Mouse (Mus musculus) lung, postnatal 0 days (tissue): ENCODE measurements around the gene Rtp2. TPM values are rescaled to one million over a fixed set of nuclear protein-coding genes. Genes with fewer than 3 reads are reported as not detected.
A peak's percentile ranks its signal among the peaks of the same experiment; 100 is the strongest.

Experiments
- ATAC-seq: fragments of 200-750 bp; cut with Nextera tagmentation; 2 replicates; pipeline ENCODE4 v1.8.0; 2017; ENCODE audit warnings: moderate library complexity
- DNase-seq: peaks from one replicate; pipeline ENCODE4 v3.0.0-alpha.2; 2016; ENCODE audit warnings: low spot score
- H3K27ac ChIP-seq: fragments of 300-500 bp; sonication (generic); 2 replicates; pipeline ENCODE4 v1.5.1; 2014; ENCODE audit warnings: antibody characterized with exemption, mild to moderate bottlenecking, low read length, mixed read lengths
- H3K27me3 ChIP-seq: fragments of 300-500 bp; sonication (generic); replicated peaks from 2 replicates; pipeline ENCODE4 v1.6.1; 2014; ENCODE audit warnings: low read length, mixed read lengths; ENCODE audit not compliant: insufficient read depth
- H3K36me3 ChIP-seq: fragments of 300-500 bp; sonication (generic); 2 replicates; pipeline ENCODE4 v1.6.1; 2014; ENCODE audit warnings: low read length, mixed read lengths; ENCODE audit not compliant: insufficient read depth
- H3K4me1 ChIP-seq: fragments of 300-500 bp; sonication (generic); 2 replicates; pipeline ENCODE4 v1.6.1; 2014; ENCODE audit warnings: antibody characterized with exemption, low read depth, low read length, mixed read lengths; ENCODE audit not compliant: insufficient read depth
- H3K4me2 ChIP-seq: fragments of 300-500 bp; sonication (generic); replicated peaks from 2 replicates; pipeline ENCODE4 v1.6.1; 2014; ENCODE audit warnings: low read depth, mild to moderate bottlenecking, low read length, moderate library complexity, mixed read lengths
- H3K4me3 ChIP-seq: fragments of 300-500 bp; sonication (generic); 2 replicates; pipeline ENCODE4 v1.5.1; 2014; ENCODE audit warnings: low read depth, low read length
- H3K9ac ChIP-seq: fragments of 300-500 bp; sonication (generic); replicated peaks from 2 replicates; pipeline ENCODE4 v1.6.1; 2014; ENCODE audit warnings: low read depth, mild to moderate bottlenecking
- H3K9me3 ChIP-seq: fragments of 300-500 bp; sonication (generic); 2 replicates; pipeline ENCODE4 v1.6.1; 2016; ENCODE audit warnings: low read length, mixed read lengths
- CTCF ChIP-seq: IDR thresholded peaks from 2 replicates; pipeline ENCODE4 v1.5.1; 2016; ENCODE audit warnings: antibody characterized with exemption, mild to moderate bottlenecking
- EP300 ChIP-seq: IDR thresholded peaks from 2 replicates; pipeline ENCODE4 v1.6.1; 2016; ENCODE audit warnings: antibody characterized with exemption, mild to moderate bottlenecking, control low read depth
- WGBS: fragments of 180-500 bp; shearing (Covaris S2); extraction: QIAGEN DNeasy Blood & Tissue Kit; methylation state at CpG from one replicate; pipeline ENCODE4 v1.1.7; 2014; 5-methylcytosine and 5-hydroxymethylcytosine counted together
- polyA plus RNA-seq: library from polyadenylated mRNA; unstranded; fragments of >200 nt; fragmentation: Nextera tagmentation; extraction: Ambion mirVana; gene quantifications from 2 replicates; pipeline ENCODE4 v1.2.1, GENCODE M21; 2015

Rtp2 gene
- polyA plus RNA-seq, 1 experiment from 2014 or later: not detected

DNA sequence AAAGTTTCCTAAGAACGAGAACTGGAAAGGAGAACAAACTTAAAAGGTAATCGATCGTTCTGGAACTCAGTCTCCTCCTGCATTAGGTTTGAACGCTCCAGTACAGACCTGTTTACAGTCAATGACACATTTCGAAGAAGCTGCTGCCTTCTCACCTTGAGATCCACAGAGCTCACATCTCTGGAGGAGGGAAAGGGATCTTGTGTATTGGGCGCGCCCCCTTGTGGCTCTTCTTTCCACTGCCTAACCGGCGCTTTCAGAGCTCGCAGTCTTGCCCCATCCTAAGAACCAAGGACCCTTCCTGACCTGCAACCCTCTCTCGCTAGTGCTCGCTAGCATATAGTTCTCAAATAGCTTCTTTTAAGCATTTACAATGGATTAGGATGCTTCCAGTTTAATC is 33.4 kb downstream of the Rtp2 start:
- peak; percentile 86 for DNase-seq
- Histone ChIP-seq H3K4me3 (no peak overlapping the region), H3K27me3 (no peaks in the 10 kb centered on the region), H3K4me1 (peaks cover 10% of the 10 kb centered on the region; the same call in 1 of the 2 replicates), H3K9me3 (no peaks in the 10 kb centered on the region), H3K4me2 (peak overlapping the region; percentile 31), H3K9ac (no peak overlapping the region), H3K27ac (no peak overlapping the region), H3K36me3 (no peaks in the 10 kb centered on the region)
- WGBS: 8% methylated on average over 12 of the region's 12 CpGs
- peak; percentile 68 for ATAC-seq
- TF ChIP-seq EP300 (no peak), CTCF (peak; percentile 84)

DNA sequence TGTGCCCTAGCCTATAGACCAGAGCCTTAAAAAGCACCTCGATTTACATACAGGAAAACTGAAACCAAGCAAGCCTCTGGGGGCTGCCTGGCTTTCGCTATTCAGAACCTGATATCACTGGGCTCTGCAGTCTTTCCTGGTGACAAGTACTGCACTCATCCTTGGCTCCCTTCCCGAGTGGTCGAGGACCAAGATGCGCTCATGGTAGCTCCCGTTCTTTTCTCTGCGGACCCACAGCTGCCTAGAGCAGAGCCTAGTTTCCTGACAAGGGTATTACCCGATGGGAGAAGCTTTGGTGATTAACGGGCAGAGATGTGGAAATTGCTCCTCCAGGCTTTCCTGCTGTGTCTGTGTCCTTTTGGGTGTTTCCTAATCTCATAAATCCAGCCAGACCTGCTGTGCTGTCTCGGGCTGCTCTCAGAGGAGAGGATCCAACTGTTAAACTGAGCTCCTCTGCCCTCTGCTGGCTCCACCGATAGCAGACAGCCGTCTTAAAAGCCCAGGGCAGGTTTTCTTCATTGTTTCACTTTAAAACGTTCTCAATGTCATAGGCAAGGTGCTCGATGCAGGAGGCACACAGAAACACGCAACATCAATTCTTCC is 34.1 kb downstream of the Rtp2 start:
- Histone ChIP-seq H3K4me1 (peaks cover 10% of the 10 kb centered on the region; the same call in 1 of the 2 replicates), H3K9ac (no peak overlapping the region), H3K4me2 (peak overlapping the region; percentile 31), H3K36me3 (no peaks in the 10 kb centered on the region), H3K27ac (no peak overlapping the region), H3K9me3 (no peaks in the 10 kb centered on the region), H3K4me3 (no peak overlapping the region), H3K27me3 (peaks cover under 1% of the 10 kb centered on the region; the same call in 1 of the 2 replicates)
- TF ChIP-seq CTCF (peak; percentile 81), EP300 (no peak)
- DNase-seq: peak; percentile 87
- 11% methylated on average over 15 of the region's 15 CpGs for WGBS
- peak; percentile 89 for ATAC-seq

DNA sequence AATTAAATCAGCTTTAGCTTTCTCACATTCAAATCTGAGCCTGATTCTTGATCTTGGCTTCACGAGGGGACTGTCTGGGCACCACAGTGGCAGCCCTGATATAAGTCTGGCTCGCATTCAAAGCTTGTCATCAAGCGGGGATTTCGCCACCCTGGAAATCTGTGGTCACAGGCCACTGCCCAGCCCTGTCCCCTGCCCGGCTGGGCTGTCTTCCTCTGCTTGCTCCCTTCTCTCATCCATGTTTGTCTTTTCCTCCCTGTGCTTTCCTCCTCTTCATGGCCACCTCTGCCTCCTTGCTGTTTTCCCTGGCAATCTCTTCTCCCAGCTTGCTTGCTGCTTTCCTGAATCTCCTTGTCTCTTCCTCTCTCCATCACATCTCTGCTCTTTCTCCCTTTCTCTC is 34.7 kb downstream of the Rtp2 start:
- Histone ChIP-seq H3K27me3 (peaks cover 6% of the 10 kb centered on the region; the same call in 1 of the 2 replicates), H3K4me2 (peak overlapping the region; percentile 31; the same call in 1 of the 2 replicates), H3K4me3 (no peak overlapping the region), H3K4me1 (peaks cover 10% of the 10 kb centered on the region; the same call in 1 of the 2 replicates), H3K36me3 (no peaks in the 10 kb centered on the region), H3K27ac (no peak overlapping the region), H3K9me3 (no peaks in the 10 kb centered on the region), H3K9ac (no peak overlapping the region)
- no peak for DNase-seq
- no peak for TF ChIP-seq EP300
- no peak for TF ChIP-seq CTCF
- ATAC-seq: no peak
- WGBS: 37% methylated on average over 5 of the region's 5 CpGs

DNA sequence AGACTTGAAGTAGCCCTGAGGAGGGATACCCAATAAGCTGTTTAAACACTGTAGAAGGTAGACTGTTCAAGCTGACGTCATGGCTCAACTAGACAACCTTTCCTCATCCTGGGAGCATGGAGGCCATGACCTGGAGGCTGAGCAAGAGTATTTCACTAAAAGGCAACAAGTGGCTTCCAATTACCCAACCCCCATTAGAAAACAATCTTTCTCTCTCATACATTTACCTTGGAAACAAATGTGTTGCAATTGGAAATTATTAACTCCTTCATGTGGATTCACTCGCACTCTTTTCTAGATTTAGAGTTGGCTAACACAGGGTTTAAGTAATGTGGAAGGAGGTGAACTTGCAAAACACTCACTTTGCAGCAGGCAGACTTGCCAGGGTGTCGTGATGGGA is 37.1 kb downstream of the Rtp2 start:
- H3K9me3 ChIP-seq: no peaks in the 10 kb centered on the region
- H3K9ac ChIP-seq: no peak overlapping the region
- no peak overlapping the region for H3K4me2 ChIP-seq
- no peaks in the 10 kb centered on the region for H3K36me3 ChIP-seq
- peaks cover 11% of the 10 kb centered on the region for H3K27me3 ChIP-seq
- no peak for ATAC-seq
- DNase-seq: no peak
- WGBS: 66% methylated on average over 3 of the region's 3 CpGs
- H3K4me3 ChIP-seq: no peak overlapping the region
- no peak overlapping the region for H3K27ac ChIP-seq
- H3K4me1 ChIP-seq: peaks cover 10% of the 10 kb centered on the region; the same call in 1 of the 2 replicates
- TF ChIP-seq EP300 (no peak), CTCF (no peak)

DNA sequence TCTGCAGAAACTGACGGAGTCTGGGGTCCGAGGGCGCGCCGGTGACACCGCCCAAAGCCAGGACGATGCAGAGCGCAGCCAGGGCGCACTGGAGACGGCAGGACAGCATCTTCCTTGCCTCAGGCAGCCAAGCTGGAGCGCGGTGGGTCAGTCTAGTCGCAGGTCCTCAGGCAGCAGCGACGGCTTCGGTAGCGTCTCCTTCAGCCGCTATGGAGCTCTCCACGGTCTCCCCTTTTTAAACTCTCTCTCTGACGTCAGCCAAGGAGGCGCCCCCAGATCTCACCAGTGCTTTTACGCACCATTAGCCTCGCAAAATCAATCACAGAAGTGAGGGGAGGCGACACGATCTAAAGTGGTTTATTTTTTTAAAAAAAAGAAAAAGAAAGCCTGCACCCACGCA is 41.6 kb downstream of the Rtp2 start, which contains the start of gene Sst:
TSS of gene Sst (minus strand) at position 323 of the 400 bp plus-strand sequence.
- no peaks in the 10 kb centered on the region for H3K4me1 ChIP-seq
- peaks cover 11% of the 10 kb centered on the region for H3K27me3 ChIP-seq
- ATAC-seq (no peak), DNase-seq (no peak)
- 8% methylated on average over 26 of the region's 26 CpGs for WGBS
- no peak within 1 kb of the TSS for H3K4me2 ChIP-seq
- H3K27ac ChIP-seq: no peak within 1 kb of the TSS
- no peaks in the 10 kb centered on the region for H3K9me3 ChIP-seq
- TF ChIP-seq CTCF (no peak), EP300 (no peak)
- H3K4me3 ChIP-seq: no peak within 1 kb of the TSS
- no peaks in the 10 kb centered on the region for H3K36me3 ChIP-seq
- H3K9ac ChIP-seq: no peak within 1 kb of the TSS

DNA sequence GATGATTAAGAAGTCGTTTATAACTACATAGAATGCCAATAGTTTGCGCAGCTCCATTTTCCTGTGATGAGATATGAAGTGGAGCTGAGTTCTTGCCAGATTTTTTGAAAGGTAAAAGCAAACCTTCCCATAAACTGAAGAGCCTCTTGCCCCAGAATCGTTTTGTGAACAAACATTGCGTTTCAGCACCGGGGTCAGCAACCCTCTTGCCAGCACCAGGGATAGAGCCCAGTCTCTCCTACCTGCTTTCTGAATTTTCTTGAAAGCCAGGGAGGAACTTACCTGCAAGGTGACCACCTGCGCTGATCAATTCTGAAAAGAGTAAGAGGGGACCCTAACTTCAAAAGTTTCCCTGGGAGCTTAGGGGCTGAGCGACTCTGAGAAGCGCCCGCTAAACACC is 42.0 kb downstream of the Rtp2 start:
- H3K9me3 ChIP-seq: no peaks in the 10 kb centered on the region
- 4% methylated on average over 9 of the region's 9 CpGs for WGBS
- H3K36me3 ChIP-seq: no peaks in the 10 kb centered on the region
- TF ChIP-seq CTCF (no peak), EP300 (no peak)
- no peaks in the 10 kb centered on the region for H3K4me1 ChIP-seq
- no peak overlapping the region for H3K27ac ChIP-seq
- no peak overlapping the region for H3K4me3 ChIP-seq
- H3K4me2 ChIP-seq: no peak overlapping the region
- H3K9ac ChIP-seq: no peak overlapping the region
- DNase-seq (peak; percentile 65), ATAC-seq (no peak)
- peaks cover 11% of the 10 kb centered on the region for H3K27me3 ChIP-seq
